Mouse (Mus musculus) granulocyte monocyte progenitor cell, adult 5-6 weeks (primary cell): ENCODE data around the gene Zfp536. TPM values are rescaled to one million over a fixed set of nuclear protein-coding genes. Genes with fewer than 3 reads are reported as not detected.

Source experiments
- ATAC-seq: replicated peaks from 2 replicates; pipeline ENCODE4 v1.8.0; 2016; ENCODE audit warnings: mild to moderate bottlenecking, moderate TSS enrichment, inconsistent platforms; ENCODE audit not compliant: poor library complexity, severe bottlenecking
- total RNA-seq, 2 experiments: library from RNA; stranded (forward) in 1 of 2; stranded (reverse) in 1 of 2; fragments of 200-712, 200-1000 nt in 1 of 2; fragments of >200 nt in 1 of 2; fragmentation: Nextera tagmentation in 1 of 2; gene quantifications; 2 replicates each; pipeline ENCODE4 v1.2.3; 2014 to 2017

The Zfp536 gene
- total RNA-seq, 2 experiments from 2014 or later, result 0.52 TPM; not detected in 1

DNA sequence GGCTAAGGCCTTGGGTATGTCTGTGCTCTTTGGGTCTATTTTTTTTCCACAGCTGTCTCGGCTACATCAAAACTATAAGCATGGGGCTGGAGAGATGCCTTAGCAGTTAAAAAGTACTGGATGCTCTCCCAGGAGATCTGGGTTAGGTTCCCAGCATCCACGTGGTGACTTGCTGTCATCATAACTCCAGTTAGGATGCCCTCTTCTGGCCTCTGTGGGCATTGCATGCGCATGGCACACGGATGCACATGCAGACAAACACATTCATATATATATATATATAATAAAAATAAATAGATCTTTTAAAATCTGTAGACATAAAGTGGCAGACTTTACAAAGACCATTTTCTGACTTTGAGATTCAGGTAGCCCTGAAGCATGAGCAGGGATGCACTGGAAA lies 290.9 kb downstream of the Zfp536 start:
- no peak for ATAC-seq

DNA sequence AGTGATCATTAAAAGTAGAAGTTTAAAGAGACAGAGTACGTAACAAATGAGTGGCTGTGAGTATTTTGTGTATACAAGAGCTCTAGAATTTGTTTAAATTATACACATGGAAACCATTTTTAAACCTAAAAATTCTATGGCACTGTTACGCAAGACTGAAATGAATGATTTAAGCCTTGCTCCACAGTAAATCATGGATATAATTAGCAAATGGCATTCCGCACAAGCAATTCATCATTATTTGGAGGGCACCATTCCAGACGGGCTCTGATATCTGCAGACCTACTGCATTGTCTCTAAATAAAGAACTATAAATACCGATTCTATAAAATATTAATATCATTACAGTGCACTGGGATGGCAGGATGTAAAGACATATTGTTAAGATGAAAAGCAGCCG lies 292.3 kb downstream of the Zfp536 start:
- ATAC-seq, result no peak

DNA sequence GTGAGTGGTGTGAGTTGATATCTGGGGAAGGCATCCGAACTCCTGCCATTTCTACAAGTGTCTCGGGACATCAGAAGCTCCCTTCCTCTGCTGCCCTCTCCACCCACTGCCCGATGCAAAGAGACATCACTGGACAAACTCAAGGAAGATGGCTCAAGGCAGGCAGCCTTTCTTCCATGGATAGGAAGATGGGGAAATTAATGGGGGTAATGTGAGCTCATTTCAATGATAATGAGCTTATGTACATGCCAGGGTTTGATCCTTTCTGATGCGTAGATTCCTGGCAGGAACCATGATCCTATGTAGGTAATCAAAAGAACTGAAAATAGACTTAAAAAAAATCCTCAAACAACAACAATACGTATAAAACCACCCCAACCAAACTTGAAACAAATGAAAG lies 296.1 kb downstream of the Zfp536 start:
- no peak for ATAC-seq

DNA sequence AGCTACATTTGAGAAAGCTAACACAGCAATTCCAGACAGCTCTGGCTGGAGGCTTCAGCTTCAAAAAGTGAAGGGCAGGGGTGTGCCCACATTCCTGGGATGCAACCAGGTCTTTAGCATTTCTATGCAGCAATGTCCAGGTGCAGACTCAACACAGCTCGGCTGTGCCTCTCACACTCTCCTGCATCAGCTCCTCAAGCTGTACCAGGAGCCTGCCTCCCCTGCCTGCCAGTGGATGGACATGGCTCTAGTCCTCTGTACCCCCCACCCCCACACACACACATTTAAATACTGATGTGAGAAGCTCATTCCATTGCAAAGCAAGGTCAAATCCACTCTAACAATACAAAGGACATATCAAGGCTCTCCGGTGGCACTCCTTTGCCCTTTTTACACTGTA lies 298.0 kb downstream of the Zfp536 start:
- no peak for ATAC-seq

DNA sequence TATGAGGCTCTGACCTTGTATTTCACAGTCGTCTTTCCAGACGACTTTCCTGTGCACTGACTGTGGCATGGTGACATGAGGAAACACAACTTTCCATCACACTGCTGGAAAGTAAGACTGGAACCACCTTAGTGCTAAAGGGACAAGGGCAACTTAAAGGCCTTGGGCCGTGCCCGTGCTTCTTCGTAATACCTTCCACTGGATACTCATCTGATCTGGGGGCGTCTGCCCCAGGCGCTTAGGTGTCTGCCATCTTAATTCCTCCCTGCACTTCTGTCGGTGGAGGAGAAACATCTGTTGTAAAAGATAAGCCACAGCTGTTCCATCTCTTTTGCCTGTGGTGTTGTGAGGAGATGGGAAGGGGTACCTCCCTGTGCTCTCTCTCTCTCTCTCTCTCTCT lies 299.2 kb downstream of the Zfp536 start:
- ATAC-seq, result no peak

DNA sequence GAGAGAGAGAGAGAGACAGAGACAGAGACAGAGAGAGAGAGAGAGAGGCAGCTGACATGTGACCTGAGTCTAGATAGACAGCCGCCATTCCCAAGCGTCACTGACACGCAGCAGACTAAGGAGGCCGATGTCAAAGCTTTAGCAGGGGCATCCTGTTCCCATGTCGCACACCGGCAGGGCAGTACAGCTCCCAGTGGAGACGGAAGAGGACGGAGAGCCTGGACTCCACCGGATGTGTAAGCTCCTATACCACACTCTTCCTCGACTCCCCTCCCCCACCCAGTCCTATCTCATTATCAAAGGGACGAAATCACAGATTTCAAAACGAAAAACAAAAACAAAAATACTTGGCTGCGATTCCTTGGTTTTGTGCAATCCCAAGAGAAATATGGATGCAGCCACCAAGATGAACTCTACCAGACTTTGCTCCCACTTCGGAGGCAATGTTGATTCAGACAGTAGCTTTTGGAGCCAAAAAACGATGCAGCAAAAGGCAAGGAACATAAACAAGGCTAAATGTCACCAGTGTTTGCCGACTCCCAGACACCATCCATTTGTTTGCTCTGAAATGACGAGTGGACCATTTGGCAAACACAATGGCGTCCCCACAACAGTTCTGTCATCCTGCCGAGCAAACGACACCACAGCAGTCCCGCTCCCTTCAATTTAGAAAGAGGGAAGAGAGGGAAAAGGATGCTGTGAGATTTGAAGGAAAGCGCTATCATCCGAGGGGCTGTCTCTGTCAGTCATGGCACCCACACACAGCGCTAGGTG lies 299.9 kb downstream of the Zfp536 start:
- no peak for ATAC-seq

DNA sequence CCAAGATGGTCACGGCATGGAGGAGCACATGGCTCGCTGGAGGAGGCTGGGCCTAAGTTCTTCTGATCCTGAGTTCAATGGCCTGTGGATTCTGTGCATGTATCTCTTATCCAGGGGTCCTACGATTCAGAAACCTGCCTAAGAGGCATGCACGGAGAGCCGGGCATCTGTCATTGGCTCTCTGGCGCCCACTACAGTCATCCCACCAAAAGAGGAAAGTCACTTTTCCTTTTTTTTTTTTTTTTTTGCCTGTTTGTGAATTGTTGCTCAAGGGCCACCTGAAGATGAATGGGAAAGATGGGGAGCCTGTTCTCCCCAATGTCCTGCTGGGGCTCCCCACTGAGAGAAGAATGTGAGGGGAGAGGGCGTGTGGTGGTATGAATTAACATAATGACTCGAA lies 301.7 kb downstream of the Zfp536 start:
- peak; percentile 66 for ATAC-seq

DNA sequence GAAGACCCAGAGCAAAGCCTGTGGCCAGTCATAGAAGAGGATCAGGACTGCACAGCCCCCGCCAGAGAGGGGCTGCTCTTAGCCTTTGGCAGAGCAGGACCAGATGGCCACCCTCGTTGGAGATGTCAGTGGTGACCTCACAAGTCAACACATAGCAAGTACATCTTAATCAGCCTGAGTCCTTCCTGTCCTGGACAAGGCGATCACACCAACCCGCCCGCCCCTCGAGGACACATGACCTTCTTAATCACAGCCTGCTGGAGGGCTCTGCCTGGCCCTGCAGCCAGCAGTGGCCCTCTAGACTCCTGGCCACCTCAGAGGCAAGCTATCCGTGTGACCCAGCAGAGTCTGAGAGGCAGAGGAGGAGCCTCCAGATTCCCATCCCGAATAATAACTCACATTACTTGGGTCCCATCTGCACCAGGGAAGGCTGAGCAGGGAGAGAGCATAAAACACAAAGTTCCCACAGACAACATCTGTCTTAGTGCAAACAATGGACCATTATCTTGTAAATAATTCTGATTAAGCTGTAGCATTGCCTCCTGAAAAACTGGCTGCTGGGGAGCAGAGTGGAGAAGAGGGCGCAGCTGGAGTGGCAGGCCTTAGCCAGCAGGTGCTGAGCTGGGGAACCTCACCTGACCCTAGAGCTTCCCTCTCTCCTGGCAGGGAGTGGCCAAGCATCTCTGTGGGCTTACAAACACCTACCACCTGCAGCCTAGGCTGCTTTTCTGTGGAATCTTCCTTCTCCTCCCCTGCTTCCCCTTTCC lies 306.8 kb downstream of the Zfp536 start:
- ATAC-seq, result no peak

DNA sequence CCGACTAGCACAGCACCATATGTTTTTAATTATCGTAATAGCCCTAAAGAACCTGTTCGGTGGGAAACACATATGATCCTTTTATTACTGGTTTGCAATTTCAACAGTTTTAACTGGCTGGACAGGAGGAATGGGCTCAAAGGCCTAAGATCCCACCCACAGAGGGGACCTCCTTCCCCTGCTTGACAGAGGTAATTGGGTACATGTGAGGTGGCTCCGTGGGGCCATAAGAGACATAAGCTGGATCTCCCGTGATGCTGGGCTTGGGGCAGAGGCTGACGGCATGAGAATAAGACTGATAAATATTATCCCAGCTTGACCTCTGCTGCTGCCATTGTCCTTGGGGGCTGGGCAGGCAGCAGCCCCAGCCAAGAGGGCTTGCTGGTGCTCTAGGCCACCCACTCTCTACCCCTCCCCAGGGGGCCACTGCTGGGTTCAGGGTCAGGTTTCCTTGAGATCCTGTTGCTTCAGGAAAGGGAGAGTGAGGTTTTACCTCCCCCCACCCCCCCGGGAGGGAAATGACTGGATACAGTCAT lies 309.2 kb downstream of the Zfp536 start:
- no peak for ATAC-seq

DNA sequence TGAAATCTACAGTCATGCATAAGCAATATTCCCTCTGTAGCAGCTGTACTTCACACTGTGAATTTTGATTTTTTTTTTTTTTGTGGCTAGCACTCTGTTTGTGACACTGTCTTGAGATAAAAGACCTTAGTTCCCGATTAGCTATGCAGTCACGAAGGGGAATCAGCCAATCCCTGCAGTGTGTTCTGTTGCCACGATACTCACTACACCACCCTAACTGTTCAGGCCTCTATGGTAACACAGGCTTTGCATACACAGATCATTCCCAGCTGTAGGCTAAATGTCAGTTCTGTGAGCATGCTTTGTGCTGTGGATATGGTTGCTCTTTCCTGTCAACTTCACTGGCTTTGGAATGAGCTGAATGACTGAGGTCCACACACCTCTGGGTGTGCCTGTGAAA lies 325.9 kb downstream of the Zfp536 start:
- ATAC-seq, result no peak

DNA sequence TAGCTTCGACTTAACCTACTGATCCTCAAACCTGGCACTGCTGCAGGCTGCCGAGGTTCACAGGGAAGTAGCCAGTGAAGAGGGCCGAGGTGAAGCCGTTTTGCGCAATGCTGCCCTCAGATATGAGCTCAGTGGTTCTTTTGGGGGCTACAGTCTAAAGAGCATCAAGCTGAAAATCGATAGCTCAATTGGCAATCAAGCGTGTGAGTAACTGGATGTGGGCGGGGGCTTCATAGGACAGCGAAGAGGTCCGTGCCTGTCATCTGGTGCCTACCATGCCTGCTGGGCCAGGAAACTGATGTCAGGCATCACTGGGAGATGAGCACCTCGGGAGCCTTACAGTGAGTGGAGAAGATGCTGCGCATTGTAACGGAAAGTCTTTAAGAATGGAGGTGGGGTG lies 333.5 kb downstream of the Zfp536 start:
- peak; percentile 30 for ATAC-seq

DNA sequence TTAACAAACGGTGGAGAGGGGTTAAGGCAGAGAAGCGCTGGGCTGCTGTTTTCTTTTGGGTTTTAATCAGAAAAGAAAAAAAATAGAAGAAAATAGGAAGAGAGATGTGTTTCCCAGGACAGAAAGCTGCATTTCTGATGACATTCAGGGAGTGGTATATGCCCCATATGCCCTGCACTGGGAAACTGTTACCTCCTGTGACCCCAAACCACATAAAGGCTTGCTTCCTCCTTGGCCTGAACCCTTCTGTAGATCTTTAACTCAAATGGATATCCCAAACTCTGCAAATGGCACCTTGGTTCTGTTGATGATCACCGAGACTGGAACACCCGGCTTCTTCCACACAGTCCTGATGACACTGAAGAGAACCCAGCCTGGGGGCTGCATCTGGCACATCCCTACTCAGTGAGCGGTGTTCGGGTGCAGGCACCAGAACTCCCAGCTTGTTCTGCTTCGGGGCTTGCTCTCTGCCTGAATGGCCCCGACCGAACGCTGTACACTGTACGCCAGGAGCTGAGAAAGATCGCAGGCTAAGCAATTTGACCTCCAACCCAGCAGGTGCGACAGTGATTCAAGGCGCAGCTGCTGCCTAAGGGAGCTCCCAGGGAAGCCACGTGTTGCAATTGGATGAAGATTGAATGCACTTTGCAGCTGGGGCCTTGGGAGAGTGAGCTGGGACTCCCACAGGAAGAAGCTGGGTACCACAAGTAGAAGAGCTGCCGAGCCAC lies 334.2 kb downstream of the Zfp536 start:
- ATAC-seq, result peak; percentile 67

DNA sequence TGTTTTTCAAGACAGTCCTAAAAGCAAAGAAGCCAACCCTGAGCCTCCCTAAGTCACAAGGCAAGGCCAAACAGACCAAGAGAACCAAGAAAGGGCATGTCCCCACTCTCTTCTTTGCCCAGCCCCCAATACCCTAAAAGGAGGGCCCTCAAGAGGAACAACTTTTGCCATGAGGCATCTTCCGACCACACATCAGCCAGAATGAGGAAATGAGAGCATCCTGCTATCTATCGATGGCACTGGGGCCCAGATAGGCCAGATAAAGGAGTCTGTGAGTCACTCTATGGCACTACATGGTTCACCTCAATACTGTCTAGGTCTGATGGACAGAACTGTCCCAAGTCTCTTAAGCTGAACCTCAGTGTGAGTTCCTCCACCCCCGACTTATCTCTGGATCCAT lies 335.6 kb downstream of the Zfp536 start:
- ATAC-seq, result peak; percentile 87

DNA sequence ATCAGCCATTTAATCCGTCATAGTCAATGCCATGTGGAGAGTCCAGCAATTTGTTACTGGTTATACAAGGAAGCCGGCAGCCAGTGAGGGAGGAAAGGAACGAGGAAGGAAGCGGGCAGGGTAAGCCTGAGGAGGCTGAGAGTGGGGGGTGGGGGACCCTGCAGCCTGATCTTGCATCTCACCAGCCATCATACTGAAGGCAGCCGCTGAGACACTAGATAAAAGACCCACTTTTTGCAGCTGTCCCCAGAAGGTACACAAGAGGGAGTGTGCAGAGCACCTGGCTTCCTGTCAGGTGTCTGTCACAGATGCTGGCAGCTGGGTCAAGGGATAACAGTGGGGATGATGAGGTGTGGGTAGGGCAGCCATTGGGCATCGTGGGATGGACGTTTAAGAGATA lies 340.3 kb downstream of the Zfp536 start:
- ATAC-seq, result no peak

DNA sequence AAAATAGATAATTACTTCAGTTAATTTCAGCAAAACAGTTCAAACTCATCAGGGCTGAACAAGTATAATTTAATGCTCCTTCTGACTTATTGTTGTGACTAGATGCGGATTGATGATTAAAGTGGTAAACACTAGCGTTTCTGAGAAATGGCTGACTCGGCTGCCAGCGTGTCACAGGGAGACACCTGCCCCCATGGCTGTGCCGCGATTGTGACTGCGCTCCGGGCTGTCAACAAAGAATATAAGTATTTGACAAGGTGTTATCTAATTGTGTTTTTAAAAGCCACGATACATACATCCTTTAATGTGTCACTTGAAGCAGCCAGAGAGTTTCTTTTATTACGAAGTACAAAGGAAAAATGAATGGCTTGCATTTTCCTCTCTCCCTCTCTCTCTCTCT lies 342.0 kb downstream of the Zfp536 start:
- no peak for ATAC-seq

DNA sequence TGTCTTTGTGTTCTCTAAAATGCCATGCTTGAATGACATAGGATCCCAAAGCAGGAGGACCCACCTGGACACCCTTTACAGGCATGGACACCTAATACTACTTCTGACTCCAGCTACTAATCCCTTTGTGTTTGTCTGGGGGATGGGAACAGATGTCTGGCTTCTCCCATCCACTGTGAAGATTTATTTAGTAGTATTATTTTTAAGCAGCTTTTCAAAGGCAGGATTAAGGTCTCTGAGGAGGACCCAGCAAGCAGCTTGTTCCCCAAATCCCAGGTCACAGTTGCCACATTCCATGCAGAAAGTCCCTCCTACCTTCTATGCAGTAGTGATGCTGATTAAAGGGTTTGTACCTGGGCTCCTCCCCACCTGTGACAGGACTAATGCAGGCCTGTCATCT lies 347.4 kb downstream of the Zfp536 start:
- no peak for ATAC-seq

DNA sequence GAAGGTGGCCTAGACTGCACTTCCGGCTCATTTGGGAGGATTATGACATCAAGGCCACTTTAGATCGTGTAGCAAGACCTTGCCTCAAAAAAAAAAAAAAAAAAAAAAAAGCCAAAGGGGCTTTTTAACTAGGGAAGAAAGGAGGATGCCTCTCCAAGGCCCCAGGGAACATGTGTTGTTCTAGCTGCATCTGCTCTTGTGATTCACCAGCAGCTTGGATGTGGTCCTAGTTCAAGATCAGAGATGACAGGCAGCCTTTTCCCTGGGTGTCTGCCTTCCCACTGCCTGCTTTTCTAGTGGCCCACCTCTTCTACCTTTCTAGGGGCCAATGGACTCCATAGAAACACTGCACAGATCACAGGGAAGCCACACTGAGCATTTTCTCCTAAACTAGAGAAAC lies 350.5 kb downstream of the Zfp536 start:
- no peak for ATAC-seq
